Mouse (Mus musculus) right cerebral cortex, adult 2 months (tissue): ENCODE data around the gene Ptbp3.
"Not testable (repeated sequence)": the region's sequence is repeated elsewhere in the genome, so short reads cannot be mapped to it uniquely, and the experiment has no call there.

Experiments
- DNase-seq, 2 experiments: peaks; one replicate each; pipeline ENCODE4 v3.0.0; 2021 to 2022; ENCODE audit warnings: low spot score in 2 of 2

The Ptbp3 gene

DNA sequence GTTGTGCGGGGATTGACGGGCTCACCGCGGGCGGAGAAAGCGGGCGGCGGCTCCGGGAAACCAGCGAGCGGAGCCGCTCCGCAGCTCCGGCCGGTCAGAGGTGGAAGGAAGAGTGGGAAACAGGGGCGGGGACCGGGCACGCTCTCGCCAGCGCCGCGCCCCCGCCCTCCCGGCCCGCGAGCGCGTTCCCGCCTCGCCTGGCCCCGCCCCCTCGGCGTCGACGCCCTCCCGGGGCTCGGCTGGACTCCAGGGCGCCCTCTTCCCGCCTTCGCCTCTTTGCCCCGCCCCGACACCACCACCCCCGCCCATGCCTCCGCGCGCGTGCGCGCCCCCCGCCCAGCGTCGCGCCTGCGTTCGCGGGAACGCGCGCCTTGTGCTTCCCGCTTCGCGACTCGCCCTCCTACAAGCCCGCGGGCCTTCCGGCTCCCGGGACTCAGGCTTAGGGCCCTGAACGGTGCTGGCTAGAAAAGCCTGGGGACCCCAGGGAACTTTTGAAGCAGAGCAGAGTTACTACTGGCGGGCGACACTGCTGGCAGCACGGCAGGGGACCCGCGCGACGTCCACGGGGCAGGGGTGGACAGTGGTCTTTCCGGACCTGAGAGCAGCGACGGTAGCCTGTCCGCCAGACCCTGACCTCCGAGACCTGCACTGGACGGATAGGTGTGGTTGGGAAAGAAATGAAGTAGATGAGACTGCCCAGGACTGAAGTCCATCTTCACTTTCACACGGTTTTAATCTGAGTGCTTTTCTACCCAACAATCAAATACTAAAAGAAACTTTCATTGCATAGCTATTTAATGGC is at the start of gene Ptbp3:
Gene Ptbp3, minus strand, starts transcription at position 190 of the 802 bp plus-strand sequence.
- DNase-seq: peak; percentile 66 to 78

DNA sequence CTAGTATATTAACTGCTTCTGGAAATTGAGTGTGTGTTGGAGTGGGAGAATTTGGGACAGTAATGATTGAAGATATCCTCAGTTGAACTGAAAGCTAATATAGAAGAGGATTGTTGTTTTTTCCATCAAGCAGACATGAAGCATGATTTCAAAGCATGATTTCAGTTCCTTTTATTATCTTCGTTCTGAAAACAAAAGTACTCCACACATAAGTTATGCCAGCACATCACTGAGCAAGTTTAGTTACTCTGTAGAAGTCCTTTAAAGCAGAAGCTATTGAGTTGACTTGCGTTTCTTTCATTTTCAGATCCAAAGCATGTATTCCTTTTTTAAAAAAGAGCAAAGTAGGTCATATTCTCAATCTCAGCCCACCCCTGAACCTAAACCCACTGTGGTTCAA is 47.4 kb upstream of the Ptbp3 start:
- no peak for DNase-seq

DNA sequence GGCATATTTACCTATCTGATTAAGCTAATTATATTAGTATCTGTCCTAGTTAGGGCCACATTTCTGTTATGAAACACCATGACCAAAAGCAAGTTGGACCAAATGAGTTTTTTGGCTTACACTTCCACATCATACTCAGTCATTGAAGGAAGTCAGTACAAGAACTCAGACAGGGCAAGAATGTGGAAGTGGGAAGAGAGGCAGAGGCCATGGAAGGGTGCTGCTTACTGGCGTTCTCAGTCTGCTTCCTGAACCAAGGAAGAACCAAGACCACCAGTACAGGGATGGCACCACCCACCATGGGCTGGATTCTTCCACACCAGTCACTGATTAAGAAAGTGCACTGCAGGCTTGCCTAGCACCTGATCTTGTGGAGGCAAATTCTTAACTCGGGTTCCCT is 45.5 kb upstream of the Ptbp3 start:
- no peak for DNase-seq

DNA sequence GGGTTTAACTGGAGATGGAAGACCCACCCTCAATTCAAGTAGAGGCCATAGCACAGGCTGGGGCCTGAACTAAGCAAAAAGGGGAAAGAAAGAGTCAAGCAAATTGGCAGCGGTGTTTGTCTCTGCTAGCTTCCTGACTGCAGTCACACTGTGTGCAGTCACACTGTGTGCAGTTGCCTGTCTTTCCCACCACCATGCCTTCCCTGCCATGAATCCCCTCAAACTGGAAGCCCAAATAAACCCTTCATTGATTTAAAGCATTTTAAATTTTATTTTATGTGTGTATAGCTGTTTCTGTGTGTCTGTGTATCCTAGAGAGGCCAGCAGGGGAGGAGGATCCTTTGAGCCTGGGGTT is 38.7 kb upstream of the Ptbp3 start:
- no peak for DNase-seq

DNA sequence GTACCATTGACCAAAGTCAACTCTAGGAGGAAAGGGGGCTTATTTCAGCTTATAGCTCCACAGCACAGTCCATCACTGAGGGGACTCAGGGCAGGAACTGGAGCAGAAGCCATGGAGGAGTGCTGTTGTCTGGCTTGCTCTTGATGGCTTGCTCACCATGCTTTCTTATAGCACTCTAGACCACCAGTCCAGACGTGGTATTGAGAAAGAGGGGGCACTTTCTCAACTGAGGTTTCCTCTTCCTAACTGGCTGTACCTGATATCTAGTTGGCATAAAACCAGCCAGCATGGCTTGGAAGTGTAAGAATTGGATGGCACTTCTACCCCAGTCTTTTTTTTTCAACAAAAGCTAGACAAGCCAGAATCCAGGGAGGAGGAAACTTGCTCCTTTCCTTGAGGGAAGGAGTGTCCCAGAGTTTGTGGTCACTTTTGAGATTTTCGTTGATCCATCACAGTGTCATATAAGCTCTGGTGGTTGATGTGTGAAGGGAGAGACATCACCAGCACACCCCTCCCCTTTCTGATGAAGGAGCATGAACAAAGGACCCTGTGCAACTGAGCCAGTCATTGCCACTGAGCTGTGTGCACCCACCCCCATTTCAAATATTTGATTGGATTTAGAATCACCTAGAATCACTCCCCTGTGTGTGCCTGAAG is 38.2 kb upstream of the Ptbp3 start:
- no peak for DNase-seq

DNA sequence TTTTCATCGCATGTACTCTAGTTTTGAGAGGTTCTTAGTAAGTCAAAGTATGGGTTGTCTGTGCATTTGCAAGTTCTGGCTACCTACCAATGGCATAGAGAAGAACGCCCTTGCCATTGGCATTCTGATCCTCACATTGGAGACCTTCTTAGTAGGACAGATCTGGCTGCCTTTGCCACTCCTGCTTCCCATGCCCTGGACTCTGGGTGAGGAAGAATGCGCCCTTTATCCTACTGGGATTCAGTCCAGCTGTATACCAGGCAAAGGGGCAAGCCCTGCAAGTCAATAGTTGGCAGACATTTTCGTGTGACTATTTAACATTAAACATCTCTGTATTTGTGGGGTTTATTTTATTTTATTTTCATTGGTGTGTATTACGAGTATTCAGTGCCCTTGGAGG is 35.9 kb upstream of the Ptbp3 start:
- DNase-seq: no peak

DNA sequence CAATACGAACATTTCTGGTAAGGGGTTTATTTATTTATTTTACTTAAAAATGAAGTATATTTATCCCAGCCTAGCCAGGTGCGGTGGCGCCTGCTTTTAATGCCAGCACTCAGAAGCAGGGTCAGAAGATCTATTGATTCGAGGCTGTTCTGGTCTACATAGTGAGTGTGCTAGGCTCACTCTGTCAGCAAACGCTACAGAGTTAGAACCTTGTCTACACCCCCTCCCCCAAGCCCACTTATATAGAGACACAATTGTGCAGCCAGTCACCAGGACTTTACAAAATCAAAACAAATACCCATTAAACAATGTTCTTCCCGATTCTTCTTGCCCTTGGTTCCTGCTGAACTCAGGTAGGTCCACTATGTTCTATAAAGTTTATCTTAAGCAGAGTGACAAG is 33.0 kb upstream of the Ptbp3 start:
- no peak for DNase-seq

DNA sequence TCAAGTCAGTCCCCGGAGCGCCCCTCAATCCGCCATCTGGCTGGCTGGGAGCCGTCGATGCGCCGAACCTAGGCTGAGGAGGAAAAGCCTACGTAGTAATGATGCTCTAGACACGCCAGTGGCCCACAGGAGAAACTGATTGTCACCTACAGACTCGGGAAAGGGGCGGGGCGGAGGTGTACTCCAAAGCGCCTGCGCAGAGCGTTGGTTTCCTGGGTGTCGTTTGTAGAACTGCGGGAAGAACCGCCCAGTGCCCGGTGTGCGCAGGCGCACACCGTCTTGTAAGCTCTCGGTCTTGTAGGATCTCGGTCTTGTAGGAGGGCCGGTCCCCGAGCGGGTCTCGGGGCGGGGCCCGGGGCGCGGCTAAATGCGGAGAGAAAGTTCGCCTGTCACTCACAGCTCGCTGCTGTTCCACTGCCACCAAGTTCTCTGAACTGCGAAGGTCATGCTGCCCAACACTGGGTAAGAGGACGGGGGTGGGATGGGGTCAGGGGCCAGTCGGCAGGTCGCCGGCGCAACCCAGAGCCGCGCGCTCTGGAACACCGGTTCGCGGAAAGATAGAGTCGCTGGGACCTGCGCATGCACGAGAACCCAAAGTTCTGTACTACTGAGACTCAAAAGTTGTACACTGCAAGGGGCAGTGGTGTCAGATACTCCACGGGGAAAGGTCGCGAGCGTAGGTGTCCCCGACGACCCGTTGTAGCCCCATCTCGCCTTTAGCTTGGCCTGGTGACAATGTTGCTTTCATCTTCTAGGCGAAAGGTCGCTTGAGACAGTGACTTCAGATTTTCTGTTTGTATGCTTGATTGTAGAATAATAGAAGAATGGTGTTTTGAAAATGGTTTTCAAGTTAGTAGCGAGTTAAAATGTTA is 32.4 kb upstream of the Ptbp3 start, which contains the start of gene Hsdl2:
Gene Hsdl2, plus strand, starts transcription at position 250 of the 872 bp plus-strand sequence.
- DNase-seq: peak; percentile 99 to 100

DNA sequence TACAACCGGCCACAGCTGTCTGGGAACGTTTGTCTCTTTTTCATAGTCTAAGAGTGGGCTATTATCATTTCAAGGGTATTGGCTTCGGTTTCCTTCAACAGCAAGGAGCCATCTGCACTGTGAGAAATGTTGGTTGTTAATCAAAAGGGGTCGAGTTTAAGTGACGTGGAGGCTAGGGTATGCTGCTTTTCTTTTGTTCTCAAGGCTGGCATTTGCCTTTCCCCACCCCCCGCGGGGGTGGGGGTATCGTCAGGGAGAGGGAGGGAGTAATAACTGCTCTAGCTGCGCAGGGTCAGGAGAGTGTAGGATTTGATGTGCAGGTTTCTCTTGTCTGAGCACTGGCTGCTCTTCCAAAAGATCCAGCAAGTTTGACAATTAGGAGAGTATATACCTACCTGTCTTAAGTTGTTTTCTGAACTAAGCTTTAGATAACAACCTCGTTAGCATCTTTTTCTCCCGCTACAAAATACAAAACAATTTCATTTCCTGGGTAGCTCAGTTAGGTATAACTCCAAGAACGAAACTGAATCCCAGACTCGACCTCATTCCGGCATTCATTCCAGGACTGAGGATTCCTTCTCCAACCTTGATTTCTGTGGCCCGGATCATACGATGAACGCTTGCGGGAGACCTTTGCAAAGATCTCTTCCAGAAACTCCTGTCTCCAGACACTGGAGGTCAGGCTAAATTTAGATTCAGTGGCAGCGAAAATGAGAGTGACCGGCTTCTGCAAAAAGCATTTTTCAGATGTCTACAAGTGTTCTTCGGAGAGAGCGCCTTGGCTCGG is 31.5 kb upstream of the Ptbp3 start:
- DNase-seq: peak in 1 of 2 experiments; percentile 12

DNA sequence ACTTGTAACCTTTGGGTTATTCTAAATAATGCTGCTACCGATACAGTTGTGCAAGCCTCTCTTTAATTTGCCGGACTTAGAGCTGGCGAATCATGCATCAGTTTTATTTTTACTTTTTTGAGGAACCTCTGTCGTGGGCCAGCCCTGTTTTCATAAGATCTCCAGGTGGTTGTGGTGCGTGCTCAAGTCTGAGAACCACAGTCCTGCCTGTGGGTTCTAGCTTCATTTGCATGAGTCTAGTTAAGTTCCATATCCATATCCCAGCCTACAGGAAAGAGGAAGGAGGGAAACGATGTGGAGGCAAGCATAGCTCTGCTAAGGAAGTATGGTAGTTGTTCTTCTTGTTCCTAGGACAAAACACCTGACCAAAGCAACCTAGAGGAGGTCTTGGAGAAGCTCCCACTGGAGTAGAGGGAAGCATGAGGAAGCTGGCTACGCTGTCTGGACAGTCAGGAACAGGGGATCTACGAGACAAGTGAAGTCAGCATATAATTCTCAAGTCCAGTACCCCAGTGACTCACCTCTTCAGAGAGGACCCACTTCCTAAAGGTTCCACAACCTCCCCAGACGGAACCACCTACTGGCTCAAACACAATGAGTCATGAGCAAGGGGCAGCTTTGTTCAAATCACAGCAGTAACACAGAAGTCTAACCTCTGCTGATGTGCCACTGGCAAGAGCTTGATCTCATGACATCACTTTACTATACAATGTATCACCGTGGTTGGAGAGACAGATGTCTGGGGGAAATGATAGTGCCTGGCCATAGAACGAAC is 26.2 kb upstream of the Ptbp3 start:
- no peak for DNase-seq

DNA sequence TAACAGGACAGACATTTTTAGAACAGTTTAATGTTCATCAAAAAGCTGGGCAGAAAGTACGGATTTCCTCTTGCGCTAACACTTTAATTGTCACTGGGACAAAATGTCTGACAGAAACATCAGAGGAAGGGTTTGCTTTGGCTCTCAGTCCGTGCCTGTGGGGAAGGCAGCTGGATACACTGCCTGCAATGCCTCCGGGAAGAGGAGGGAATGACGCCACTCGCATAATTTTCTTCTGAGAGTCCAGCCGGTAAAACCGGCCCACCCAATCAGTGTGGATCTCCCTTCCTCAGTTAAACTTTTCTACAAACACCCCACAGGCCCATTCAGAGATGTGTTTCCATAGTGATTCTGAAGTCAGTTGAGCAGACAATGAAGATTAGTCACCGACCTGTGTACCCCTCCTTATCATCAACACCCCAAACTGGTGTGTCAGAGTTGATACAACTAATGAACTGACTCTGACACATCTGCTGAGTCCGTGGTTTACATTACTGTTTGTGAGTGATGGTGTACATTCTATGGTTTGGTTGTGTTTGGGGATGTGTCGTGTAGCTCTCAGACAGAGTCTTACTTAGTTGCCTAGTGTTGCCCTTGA is 23.5 kb upstream of the Ptbp3 start:
- no peak for DNase-seq

DNA sequence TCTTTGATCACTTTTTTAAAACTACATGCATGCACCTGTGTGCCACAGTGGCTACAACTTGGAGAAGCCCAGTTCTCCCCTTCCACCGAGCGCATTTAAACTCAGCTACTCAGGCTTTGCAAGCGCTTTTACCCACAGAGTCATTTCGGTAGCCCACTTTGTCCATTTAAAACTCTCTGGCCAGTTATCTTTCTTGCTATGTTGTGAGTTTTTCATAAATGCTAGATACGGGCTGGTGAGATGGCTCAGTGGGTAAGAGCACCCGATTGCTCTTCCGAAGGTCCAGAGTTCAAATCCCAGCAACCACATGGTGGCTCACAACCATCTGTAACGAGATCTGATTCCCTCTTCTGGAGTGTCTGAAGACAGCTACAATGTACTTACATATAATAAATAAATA is 21.4 kb upstream of the Ptbp3 start:
- DNase-seq: not testable (repeated sequence)

DNA sequence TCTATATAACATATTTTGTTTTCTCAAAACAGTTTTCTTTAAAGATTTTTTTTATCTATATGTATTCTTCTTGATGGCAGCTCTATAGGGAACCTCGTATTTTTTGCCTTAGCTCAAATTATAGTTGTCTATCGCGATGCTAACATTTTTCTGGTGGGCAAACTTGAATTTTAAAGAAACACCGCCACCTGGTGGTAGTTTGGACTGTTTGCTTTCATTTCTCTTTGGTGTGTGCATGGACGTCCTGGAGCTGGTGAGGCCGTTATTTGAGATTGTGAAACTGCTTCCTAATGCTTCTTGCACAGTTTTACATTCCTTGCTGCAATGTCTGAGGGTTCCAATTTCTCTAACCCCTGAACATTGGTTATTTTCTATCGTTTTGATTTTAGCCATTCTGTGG is 20.4 kb upstream of the Ptbp3 start:
- peak; percentile 83 to 87 for DNase-seq

DNA sequence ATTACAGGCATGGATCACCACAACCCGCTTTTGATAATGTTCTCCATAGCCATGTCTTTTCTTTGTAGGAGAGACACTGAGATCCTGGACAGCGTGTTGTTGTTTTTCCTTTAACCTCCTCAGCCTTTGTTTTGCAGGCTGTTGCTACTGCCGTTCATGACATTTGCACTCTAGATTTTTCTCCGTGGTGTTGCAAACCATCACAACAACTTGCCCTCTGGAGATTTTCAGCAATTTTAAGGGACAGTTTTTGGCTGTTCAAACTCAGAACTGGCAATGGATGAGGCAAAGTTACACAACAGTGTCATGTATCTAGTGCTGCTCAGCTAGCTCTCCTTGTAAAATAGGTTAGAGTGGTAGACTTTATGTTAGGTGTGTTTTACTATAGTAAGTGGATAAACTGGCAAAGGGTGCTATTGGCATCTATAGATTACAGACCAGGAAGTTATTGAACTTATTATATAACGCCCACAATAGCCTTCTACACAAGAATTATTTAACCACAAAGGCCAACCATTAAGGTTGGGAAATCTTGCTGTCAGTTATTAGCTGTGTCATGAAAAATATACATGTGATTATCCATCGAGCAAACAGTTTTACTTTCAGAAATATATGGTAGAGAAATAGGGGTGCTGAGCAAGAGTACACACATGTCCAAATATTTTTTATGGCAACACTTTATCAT is 18.6 kb upstream of the Ptbp3 start:
- no peak for DNase-seq

DNA sequence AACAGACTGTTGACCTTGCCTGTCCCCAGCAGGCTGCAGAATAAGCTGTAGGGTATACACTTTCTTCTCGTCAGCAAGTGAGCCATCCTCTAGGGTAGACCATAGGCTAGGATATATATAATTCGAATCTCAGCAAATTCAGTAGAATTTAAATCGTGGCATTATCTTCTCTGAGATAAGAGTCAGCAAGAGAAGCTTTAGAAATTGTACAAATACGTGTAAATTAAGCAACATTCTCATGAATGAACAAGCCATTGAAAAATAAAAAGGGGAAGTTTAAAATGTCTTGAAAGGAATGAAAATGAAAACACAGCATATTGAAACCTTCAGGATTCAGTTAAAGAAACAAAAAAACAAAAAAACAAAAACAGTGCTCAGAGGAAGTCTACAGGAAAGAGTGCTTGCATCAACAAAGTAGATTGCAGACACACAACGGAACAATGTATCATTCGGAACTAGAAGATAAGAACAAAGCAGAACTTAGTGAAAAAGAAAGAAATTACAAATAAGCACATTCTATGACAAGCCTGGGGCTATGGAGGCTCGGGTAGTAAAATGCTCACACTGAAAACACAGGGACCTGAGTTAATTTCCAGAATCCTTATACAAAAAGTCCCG is 16.5 kb upstream of the Ptbp3 start:
- no peak for DNase-seq

DNA sequence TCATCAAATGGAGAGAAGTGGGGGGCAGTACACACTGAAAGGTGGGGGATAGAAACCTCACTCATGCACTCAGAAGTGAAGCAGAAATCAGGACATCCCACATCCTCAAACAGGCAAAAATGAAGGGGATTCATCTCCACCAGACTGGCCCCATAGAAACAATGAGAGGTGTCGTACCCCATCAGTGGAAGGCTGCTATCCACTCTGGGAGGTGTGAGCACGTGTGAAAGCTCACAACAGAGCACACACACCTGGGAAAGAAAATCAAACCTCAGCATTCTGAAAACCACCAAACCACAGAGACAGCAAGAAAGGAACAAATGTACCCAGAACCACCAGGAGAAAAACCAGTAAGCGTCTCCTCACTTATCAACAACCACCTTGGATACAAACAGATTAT is 15.0 kb upstream of the Ptbp3 start:
- no peak for DNase-seq

DNA sequence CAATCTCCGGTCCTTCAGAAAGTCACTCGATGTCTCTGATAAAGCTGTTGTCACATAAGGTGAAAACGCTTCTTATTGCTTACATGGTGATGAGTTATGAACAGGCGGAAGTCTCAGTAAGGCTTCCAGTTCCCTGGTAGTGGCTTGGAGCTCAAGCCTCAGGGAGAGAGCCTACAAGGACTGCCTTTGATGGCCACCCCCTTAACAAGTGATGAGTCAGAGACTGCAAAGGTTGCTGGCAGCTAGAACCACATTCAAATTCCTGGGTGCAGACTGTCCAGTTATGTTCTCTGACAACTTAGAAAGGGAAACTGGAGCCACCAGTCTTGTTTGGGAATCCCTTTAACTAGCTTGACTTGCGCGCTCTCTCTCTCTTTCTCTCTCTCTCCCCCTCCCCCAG is 11.0 kb upstream of the Ptbp3 start:
- no peak for DNase-seq

DNA sequence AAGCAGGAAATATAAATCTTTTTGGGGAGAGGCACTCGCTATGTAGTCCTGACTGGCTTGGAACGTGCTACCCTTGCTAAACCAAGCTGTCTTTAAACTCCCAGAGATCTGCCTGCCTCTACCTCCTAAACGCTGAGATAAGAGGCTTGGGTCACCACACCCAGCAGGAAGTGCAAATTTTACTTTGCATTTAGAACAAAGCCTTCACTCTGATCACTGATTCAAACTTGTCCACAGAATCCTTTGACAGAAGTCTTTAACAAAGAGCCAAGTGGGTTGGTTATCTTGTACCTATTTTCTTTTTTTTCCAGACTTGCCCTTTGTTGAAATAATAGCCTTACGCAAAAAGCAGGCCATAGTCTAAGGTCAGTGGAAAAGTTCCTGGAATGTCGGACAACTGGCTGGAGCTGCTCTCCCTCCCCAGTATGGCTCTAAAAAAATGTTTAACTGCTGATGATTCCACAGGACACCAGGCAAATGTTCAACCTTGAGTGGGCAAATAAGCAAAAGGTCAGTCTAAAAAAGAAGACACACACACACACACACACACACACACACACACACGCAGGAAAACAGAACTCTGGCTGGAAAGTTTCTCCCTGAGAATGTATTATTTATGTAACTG is 9.0 kb upstream of the Ptbp3 start:
- DNase-seq: no peak

DNA sequence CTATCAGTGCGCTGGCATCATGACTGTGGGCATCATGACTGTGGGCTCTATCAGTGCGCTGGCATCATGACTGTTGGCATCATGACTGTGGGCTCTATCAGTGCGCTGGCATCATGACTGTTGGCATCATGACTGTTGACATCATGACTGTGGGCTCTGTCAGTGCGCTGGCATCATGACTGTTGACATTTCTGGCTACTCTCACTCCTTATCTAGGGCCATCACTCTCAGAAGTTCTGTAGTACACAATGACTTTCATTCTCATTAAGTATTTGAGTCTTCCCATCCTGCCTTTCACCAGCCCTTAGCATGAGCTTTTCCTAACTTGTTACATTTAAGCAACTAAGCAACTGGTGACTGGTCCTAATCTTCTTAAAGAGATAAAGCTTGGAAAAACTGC is 8.2 kb upstream of the Ptbp3 start:
- not testable (repeated sequence) for DNase-seq
